Mouse (Mus musculus) heart, embryonic 11.5 days (tissue): ENCODE data around the gene Lime1. TPM values are rescaled to one million over a fixed set of nuclear protein-coding genes. Genes with fewer than 3 reads are reported as not detected.

Experiments used
- ATAC-seq: fragments of 200-750 bp; cut with Nextera tagmentation; replicated peaks from 2 replicates; pipeline ENCODE4 v1.8.0; 2017; ENCODE audit warnings: moderate library complexity; ENCODE audit not compliant: insufficient number of reproducible peaks, low FRiP score, low TSS enrichment
- H3K27ac ChIP-seq: fragments of 300-500 bp; sonication (generic); 2 replicates; pipeline ENCODE4 v1.5.1; 2014; ENCODE audit warnings: mild to moderate bottlenecking, low read depth, low read length
- H3K27me3 ChIP-seq: fragments of 300-500 bp; sonication (generic); 2 replicates; pipeline ENCODE4 v1.6.1; 2014; ENCODE audit warnings: mild to moderate bottlenecking, low read length, mixed read lengths; ENCODE audit not compliant: control insufficient read depth, insufficient read depth
- H3K36me3 ChIP-seq: fragments of 300-500 bp; sonication (generic); 2 replicates; pipeline ENCODE4 v1.6.1; 2014; ENCODE audit warnings: mild to moderate bottlenecking, low read length, moderate library complexity, mixed read lengths; ENCODE audit not compliant: control insufficient read depth, insufficient read depth
- H3K4me1 ChIP-seq: fragments of 300-500 bp; sonication (generic); 2 replicates; pipeline ENCODE4 v1.6.1; 2014; ENCODE audit warnings: low read length; ENCODE audit not compliant: control insufficient read depth, insufficient read depth
- H3K4me2 ChIP-seq: fragments of 300-500 bp; sonication (generic); 2 replicates; pipeline ENCODE4 v1.6.1; 2014; ENCODE audit warnings: mild to moderate bottlenecking, moderate library complexity
- H3K4me3 ChIP-seq: fragments of 300-500 bp; sonication (generic); 2 replicates; pipeline ENCODE4 v1.5.1; 2014; ENCODE audit warnings: low read depth, low read length
- H3K9ac ChIP-seq: fragments of 300-500 bp; sonication (generic); 2 replicates; pipeline ENCODE4 v1.6.1; 2014; ENCODE audit warnings: mild to moderate bottlenecking, low read depth, low read length, moderate library complexity
- H3K9me3 ChIP-seq: fragments of 300-500 bp; sonication (generic); replicated peaks from 2 replicates; pipeline ENCODE4 v1.6.1; 2016; ENCODE audit warnings: low read length; ENCODE audit not compliant: control insufficient read depth
- WGBS: fragments of 180-500 bp; shearing (Covaris S2); extraction: QIAGEN DNeasy Blood & Tissue Kit; methylation state at CpG from one replicate; pipeline ENCODE4 v1.1.7; 2014; ENCODE audit not compliant: insufficient replicate concordance; 5-methylcytosine and 5-hydroxymethylcytosine counted together
- polyA plus RNA-seq: library from polyadenylated mRNA; unstranded; fragments of >200 nt; fragmentation: Nextera tagmentation; extraction: Ambion mirVana; gene quantifications from 2 replicates; pipeline ENCODE4 v1.2.1, GENCODE M21; 2014

Lime1 gene
- polyA plus RNA-seq, 1 experiment from 2014 or later, result 11.2 TPM

GRCm38 (mm10) chr2:181397207-181397761 is 17.4 kb downstream of the Lime1 start:
- ATAC-seq, result no peak
- peak overlapping the region; percentile 47; the same call in 1 of the 2 replicates for H3K27ac ChIP-seq
- H3K36me3 ChIP-seq, result peaks cover 6% of the 10 kb centered on the region

DNA sequence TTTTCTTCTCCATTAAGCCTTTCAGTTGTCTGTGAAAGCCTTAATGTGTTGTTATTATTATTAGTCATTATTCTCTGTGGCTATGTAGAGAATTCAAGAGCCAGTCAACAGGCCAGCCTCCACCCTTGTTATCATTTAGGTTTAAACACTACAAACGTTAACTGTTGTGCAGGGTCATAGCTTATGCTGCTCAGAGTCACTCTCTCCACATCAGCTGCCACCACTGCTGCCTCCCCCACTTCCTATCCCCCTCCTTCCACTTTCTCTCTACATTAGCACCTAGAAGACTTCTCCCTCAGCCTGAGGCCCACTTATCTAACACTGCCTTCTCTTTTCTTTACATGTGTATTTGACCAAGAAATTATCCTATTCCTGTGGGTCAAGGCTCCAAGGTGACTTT is 21.6 kb downstream of the Lime1 start:
- 0 out of 2 replicates have a peak, but pooled peaks cover 4% of the 10 kb centered on the region for H3K4me1 ChIP-seq
- no peaks in the 10 kb centered on the region for H3K9me3 ChIP-seq
- H3K27me3 ChIP-seq, result no peaks in the 10 kb centered on the region
- no peak overlapping the region for H3K4me2 ChIP-seq
- no peaks in the 10 kb centered on the region for H3K36me3 ChIP-seq
- H3K27ac ChIP-seq, result no peak overlapping the region
- no peak overlapping the region for H3K4me3 ChIP-seq
- no peak overlapping the region for H3K9ac ChIP-seq
- 12% methylated on average over 1 of the region's 1 CpGs for WGBS
- ATAC-seq, result no peak

More at GRCm38 (mm10) chr2:181397207-181397761, 17.4 kb downstream of the Lime1 start:
- Histone ChIP-seq H3K27me3 (no peaks in the 10 kb centered on the region), H3K4me2 (no peak overlapping the region), H3K4me1 (0 out of 2 replicates have a peak, but pooled peaks cover 4% of the 10 kb centered on the region), H3K9me3 (no peaks in the 10 kb centered on the region), H3K4me3 (no peak overlapping the region), H3K9ac (no peak overlapping the region)
- 60% methylated on average over 5 of the region's 5 CpGs for WGBS

DNA sequence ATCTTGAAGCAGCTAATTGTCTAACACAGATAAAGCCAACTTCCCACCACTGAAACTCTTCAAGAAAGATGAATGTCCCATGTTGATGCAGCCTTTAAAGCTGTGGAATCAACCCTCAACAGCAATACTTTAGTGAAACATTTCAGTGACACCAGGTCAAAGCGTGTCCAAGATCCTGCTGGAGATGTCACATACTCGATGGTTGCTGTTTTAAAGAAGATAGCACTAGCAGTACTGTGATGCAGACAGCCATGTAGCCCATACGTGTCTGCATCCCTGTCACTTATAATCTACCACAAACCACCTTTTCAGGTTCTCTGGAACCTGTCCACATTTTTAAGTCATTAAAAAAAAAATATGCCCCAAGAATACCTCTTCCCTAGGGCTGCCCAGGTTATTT is 23.8 kb downstream of the Lime1 start:
- H3K36me3 ChIP-seq, result no peaks in the 10 kb centered on the region
- WGBS, result 80% methylated on average over 3 of the region's 3 CpGs
- H3K9me3 ChIP-seq, result no peaks in the 10 kb centered on the region
- H3K4me2 ChIP-seq, result no peak overlapping the region
- 0 out of 2 replicates have a peak, but pooled peaks cover 4% of the 10 kb centered on the region for H3K4me1 ChIP-seq
- H3K4me3 ChIP-seq, result no peak overlapping the region
- no peaks in the 10 kb centered on the region for H3K27me3 ChIP-seq
- H3K27ac ChIP-seq, result no peak overlapping the region
- H3K9ac ChIP-seq, result no peak overlapping the region
- no peak for ATAC-seq

GRCm38 (mm10) chr2:181409643-181410042 is 29.8 kb downstream of the Lime1 start:
- WGBS, result 78% methylated on average over 7 of the region's 7 CpGs

DNA sequence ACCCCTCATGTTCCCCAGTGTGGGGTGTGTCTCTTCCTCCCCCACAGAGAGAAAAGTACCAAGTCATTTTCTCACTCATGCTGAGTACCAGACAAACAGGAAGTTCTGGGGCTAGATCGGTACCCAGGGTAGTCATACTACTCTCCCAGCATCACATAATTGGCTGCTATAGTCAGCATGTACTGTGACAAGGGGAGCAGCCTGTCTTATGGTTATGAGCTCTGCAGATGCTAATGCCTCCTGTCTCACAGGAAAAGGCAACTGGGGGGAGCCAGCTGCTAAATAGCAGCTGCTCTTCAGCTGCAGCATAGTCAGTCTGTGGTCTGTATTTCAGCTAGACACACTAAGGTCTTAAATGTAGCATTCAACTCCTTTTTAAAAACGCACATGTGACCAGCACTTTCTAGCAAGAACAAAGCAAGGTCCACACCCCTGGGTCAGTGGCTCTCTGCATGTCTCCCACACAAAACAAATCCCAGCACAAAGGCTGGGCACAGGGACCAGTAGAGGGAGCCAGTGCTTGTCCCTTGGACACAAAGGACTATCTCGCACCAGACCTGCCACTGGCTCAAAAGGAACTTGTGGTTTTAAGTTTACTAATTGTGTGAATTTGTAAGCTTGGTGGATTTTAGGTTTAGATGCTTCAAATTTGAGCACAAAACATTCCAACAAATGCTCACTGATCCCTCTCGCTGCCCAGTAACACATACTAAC is 31.0 kb downstream of the Lime1 start:
- no peak for ATAC-seq

More at GRCm38 (mm10) chr2:181409643-181410042, 29.8 kb downstream of the Lime1 start:
- Histone ChIP-seq H3K9ac (no peak overlapping the region), H3K27me3 (no peaks in the 10 kb centered on the region), H3K9me3 (no peaks in the 10 kb centered on the region), H3K4me2 (no peak overlapping the region), H3K4me3 (no peak overlapping the region), H3K27ac (no peak overlapping the region), H3K36me3 (0 out of 2 replicates have a peak, but pooled peaks cover 2% of the 10 kb centered on the region), H3K4me1 (no peaks in the 10 kb centered on the region)
- ATAC-seq, result no peak

GRCm38 (mm10) chr2:181413141-181413540 is 33.3 kb downstream of the Lime1 start:
- Histone ChIP-seq H3K27me3 (no peaks in the 10 kb centered on the region), H3K4me2 (no peak overlapping the region), H3K36me3 (0 out of 2 replicates have a peak, but pooled peaks cover 2% of the 10 kb centered on the region), H3K4me3 (no peak overlapping the region), H3K27ac (no peak overlapping the region), H3K9ac (no peak overlapping the region), H3K9me3 (no peaks in the 10 kb centered on the region), H3K4me1 (peaks cover 7% of the 10 kb centered on the region)
- ATAC-seq, result no peak
- WGBS, result 58% methylated on average over 2 of the region's 2 CpGs

More for the DNA sequence above, 31.0 kb downstream of the Lime1 start:
- H3K27me3 ChIP-seq, result no peaks in the 10 kb centered on the region
- H3K27ac ChIP-seq, result no peak overlapping the region
- H3K9ac ChIP-seq, result no peak overlapping the region
- 0 out of 2 replicates have a peak, but pooled peaks cover 2% of the 10 kb centered on the region for H3K36me3 ChIP-seq
- no peak overlapping the region for H3K4me3 ChIP-seq
- WGBS, result 49% methylated on average over 4 of the region's 4 CpGs
- no peaks in the 10 kb centered on the region for H3K9me3 ChIP-seq
- H3K4me2 ChIP-seq, result no peak overlapping the region
- H3K4me1 ChIP-seq, result peaks cover 4% of the 10 kb centered on the region

GRCm38 (mm10) chr2:181415945-181416344 is 36.1 kb downstream of the Lime1 start:
- Histone ChIP-seq H3K27ac (no peak overlapping the region), H3K4me1 (peaks cover 30% of the 10 kb centered on the region), H3K9ac (no peak overlapping the region), H3K4me3 (no peak overlapping the region), H3K9me3 (no peaks in the 10 kb centered on the region), H3K27me3 (no peaks in the 10 kb centered on the region), H3K4me2 (no peak overlapping the region), H3K36me3 (0 out of 2 replicates have a peak, but pooled peaks cover 2% of the 10 kb centered on the region)
- no peak for ATAC-seq
- 55% methylated on average over 3 of the region's 3 CpGs for WGBS

- Histone ChIP-seq H3K4me2 (no peak overlapping the region), H3K4me3 (no peak overlapping the region), H3K4me1 (peaks cover 50% of the 10 kb centered on the region), H3K27ac (no peak overlapping the region), H3K36me3 (no peaks in the 10 kb centered on the region; the same call in 1 of the 2 replicates), H3K9ac (no peak overlapping the region), H3K9me3 (no peaks in the 10 kb centered on the region), H3K27me3 (no peaks in the 10 kb centered on the region)
- ATAC-seq, result no peak
- WGBS, result 22% methylated on average over 7 of the region's 7 CpGs
Observed at GRCm38 (mm10) chr2:181419359-181419758, 39.5 kb downstream of the Lime1 start.
